ENCODE assay signal across 1 mouse cellular context in the genomic region with DNA sequence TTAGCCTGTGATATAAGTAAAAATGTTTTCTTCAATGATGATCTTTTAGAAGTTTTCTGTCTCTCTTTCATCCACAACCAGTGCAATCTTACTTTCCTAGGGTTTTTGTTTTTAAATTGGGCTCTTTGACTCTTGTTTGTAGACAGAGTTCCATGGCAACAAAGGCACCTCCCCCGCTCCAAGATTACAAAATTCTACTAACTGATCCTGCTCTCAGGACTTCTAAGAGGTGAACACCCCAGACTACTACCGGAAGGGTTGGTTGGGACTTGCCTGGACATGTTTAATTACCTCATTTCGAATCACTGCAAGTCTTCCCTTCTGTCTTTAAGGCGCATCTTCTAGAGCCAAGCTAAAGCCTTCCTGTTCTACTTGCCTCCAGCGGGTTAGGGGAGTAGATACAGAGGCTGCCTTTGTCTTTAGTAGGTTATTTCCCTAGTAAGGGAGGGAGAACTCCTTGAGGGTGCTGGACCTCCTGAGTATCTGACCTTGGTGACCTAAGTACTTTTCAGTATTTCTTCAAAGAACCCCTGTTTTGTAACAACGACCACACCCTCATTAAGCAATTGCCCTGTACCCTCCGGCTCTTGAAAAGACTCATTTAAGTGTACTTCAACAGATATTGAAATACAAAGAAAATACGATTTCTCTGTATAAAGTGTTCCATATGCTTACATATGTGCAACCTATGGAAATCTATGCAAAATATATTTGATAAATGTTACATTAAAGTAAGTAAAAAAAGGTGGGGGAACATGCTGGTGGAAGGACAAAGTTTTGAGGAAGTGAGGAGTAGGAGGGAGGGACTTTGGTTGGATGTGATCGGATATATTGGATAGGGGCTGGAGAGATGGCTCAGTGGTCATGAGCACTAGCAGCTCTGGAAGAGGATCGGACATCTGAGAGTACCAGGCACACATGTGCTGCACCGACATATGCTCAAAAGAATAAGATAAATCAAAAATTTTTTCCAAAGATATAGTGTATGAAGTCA.
TF ChIP-seq lines count a peak whose summit lies in the region.

No protein-coding gene starts in this region.

TF ChIP-seq in CH12.LX, 34 proteins besides CTCF, POLR2A, EP300 and RAD21 (continued from another document):
- TF ChIP-seq CHD1 (IDR thresholded peaks at IDR 0.05; ENCODE audit: low read depth, low read length), result peak; percentile 98; the same call in 1 of the 2 replicates
- no peak for TF ChIP-seq USF1 (IDR thresholded peaks at IDR 0.05; ENCODE audit: low read depth, low read length)
- TF ChIP-seq BHLHE40 (IDR thresholded peaks at IDR 0.05; ENCODE audit: low read depth, low read length), result no peak
- TF ChIP-seq ELF1 (IDR thresholded peaks at IDR 0.05; ENCODE audit: low read depth, low read length), result 0 out of 2 replicates have a peak, but pooled peaks have one; percentile 55
- 0 out of 2 replicates have a peak, but pooled peaks have one; percentile 14 for TF ChIP-seq MYC (IDR thresholded peaks at IDR 0.05; ENCODE audit: low read depth, low read length)
- no peak for TF ChIP-seq ZC3H11A (IDR thresholded peaks at IDR 0.05; ENCODE audit: low read depth, low read length)
- no peak for TF ChIP-seq MAFK (IDR thresholded peaks at IDR 0.05; ENCODE audit: insufficient replicate concordance, low read length)
- no peak for TF ChIP-seq GABPA (IDR thresholded peaks at IDR 0.05; ENCODE audit: insufficient replicate concordance, low read depth, low read length)
- no peak for TF ChIP-seq RCOR1 (conservative IDR thresholded peaks at IDR 0.05; ENCODE audit: low read depth, low read length)
- no peak for TF ChIP-seq NRF1 (IDR thresholded peaks at IDR 0.05; ENCODE audit: low read depth, low read length)
- 0 out of 2 replicates have a peak, but pooled peaks have one; percentile 63 for TF ChIP-seq MXI1 (IDR thresholded peaks at IDR 0.05; ENCODE audit: low read depth, low read length)
